Mouse (Mus musculus): ENCODE results near the gene Zfyve28. TPM values are rescaled to one million over a fixed set of nuclear protein-coding genes. Genes with fewer than 3 reads are reported as not detected.

Zfyve28 gene
- total and polyA plus RNA-seq, 3 experiments: 0.12 to 0.14 TPM; not detected in 1

DNA sequence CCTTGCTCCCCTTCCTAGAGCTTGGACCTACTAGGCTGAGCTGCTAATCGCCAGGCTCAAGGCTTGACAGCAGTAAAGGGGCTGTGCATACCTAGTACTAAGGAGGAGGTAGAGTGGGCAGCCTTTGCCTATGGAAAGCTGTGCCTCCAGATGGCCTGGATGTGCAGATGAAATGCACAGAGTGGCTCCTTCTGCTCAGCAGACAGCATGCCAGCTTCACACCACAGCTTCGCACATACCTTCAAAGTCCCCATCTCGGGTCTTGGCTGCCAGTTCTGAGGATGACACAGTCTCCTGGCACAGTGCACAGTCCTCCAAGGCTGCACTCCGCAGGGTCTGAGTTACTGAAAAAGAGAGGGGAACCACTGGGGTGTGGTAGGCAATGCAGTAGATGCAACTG, 91.0 kb downstream of the Zfyve28 start:
- TF ChIP-seq MAFK (IDR thresholded peaks at IDR 0.05; ENCODE audit: borderline replicate concordance, low read depth, low read length) (no peak), MAX (IDR thresholded peaks at IDR 0.05; ENCODE audit: low read length) (no peak), ZKSCAN1 (IDR thresholded peaks at IDR 0.05; ENCODE audit: low read depth, low read length) (no peak), TBP (IDR thresholded peaks at IDR 0.05; ENCODE audit: low read depth, low read length) (no peak), SMC3 (IDR thresholded peaks at IDR 0.05; ENCODE audit: low read depth, low read length) (no peak), CTCF (IDR thresholded peaks at IDR 0.05 in 2 of 3, conservative IDR thresholded peaks at IDR 0.05 in 1 of 3; ENCODE audit: control insufficient read depth in 1 of 3, insufficient read depth in 1 of 3, low read depth in 2 of 3, low read length in 3 of 3, poor library complexity in 1 of 3, severe bottlenecking in 1 of 3) (no peak)
- no peak overlapping the region for H3K4me3 ChIP-seq (ENCODE audit: control insufficient read depth in 1 of 2, insufficient read depth in 1 of 2, low read depth in 2 of 2, low read length in 2 of 2)
- no peak overlapping the region for H3K9ac ChIP-seq (ENCODE audit: control insufficient read depth, low read depth, low read length, poor library complexity, severe bottlenecking)
- DNase-seq (ENCODE audit: low read depth, low spot score): no peak
- H3K36me3 ChIP-seq (ENCODE audit: control insufficient read depth in 1 of 2, insufficient read depth in 2 of 2, low read length in 2 of 2): no peaks in the 10 kb centered on the region
- no peaks in the 10 kb centered on the region for H3K4me1 ChIP-seq (ENCODE audit: control insufficient read depth in 1 of 2, insufficient read depth in 2 of 2, low read length in 2 of 2)
- peaks cover 10 to 11% of the 10 kb centered on the region in 2 experiments for H3K27me3 ChIP-seq (ENCODE audit: control insufficient read depth in 1 of 2, insufficient read depth in 2 of 2, low read length in 2 of 2)
- no peaks in the 10 kb centered on the region for H3K79me2 ChIP-seq (ENCODE audit: control insufficient read depth, insufficient read depth, low read length, poor library complexity)
- H3K9me3 ChIP-seq (replicated peaks; ENCODE audit: insufficient read depth, low read length): no peaks in the 10 kb centered on the region
- H3K27ac ChIP-seq (ENCODE audit: control insufficient read depth, low read depth, low read length): no peak overlapping the region

DNA sequence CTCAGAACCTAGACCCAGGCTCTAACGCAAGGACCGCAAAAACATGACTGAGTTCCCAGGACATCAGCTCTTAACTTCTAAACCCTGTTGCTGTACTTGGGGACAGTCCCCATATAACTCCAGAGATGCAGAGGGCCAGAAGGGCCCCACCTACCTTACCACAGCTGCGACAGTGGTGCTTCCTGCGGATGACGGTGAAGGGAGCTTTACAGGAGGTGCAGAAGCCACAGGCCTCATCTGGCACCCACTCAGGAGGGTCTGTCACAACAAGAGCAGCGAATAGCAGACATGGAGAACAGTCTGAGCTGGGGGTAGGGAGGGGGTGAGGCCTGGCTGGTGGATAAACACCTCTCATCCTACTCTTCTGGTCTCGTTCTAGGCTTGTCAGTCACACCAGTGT, 91.8 kb downstream of the Zfyve28 start:
- Histone ChIP-seq H3K27me3 (ENCODE audit: control insufficient read depth in 1 of 2, insufficient read depth in 2 of 2, low read length in 2 of 2) (peaks cover 10 to 11% of the 10 kb centered on the region in 2 experiments), H3K79me2 (ENCODE audit: control insufficient read depth, insufficient read depth, low read length, poor library complexity) (no peaks in the 10 kb centered on the region), H3K36me3 (ENCODE audit: control insufficient read depth in 1 of 2, insufficient read depth in 2 of 2, low read length in 2 of 2) (no peaks in the 10 kb centered on the region), H3K4me3 (ENCODE audit: control insufficient read depth in 1 of 2, insufficient read depth in 1 of 2, low read depth in 2 of 2, low read length in 2 of 2) (no peak overlapping the region), H3K4me1 (ENCODE audit: control insufficient read depth in 1 of 2, insufficient read depth in 2 of 2, low read length in 2 of 2) (no peaks in the 10 kb centered on the region), H3K27ac (ENCODE audit: control insufficient read depth, low read depth, low read length) (no peak overlapping the region), H3K9me3 (replicated peaks; ENCODE audit: insufficient read depth, low read length) (no peaks in the 10 kb centered on the region), H3K9ac (ENCODE audit: control insufficient read depth, low read depth, low read length, poor library complexity, severe bottlenecking) (no peak overlapping the region)
- TF ChIP-seq RAD21 (IDR thresholded peaks at IDR 0.05; ENCODE audit: low read depth, low read length): no peak
- TF ChIP-seq ZC3H11A (IDR thresholded peaks at IDR 0.05; ENCODE audit: low read depth, low read length): no peak
- DNase-seq (ENCODE audit: low read depth, low spot score): no peak

DNA sequence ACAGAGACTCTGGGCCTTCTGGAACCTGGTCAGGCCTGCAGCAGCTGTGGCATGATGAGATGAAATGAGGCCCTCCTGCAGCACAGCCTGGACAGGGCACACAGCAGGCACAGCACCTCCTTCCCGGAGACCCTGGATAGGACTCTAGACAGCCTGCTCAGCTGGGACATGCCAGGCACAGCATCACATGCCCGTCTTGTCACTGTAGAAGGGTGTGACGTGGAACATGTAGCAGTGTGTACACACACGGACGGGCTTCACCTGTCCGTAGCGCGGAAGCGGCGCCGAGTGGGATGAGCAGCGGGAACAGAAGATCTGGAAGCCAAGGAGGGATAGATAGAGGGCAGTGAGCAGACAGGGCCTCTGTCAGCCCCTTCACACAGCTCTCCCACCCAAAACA, 92.5 kb downstream of the Zfyve28 start:
- no peak for DNase-seq (ENCODE audit: low read depth, low spot score)
- no peaks in the 10 kb centered on the region for H3K79me2 ChIP-seq (ENCODE audit: control insufficient read depth, insufficient read depth, low read length, poor library complexity)
- no peaks in the 10 kb centered on the region for H3K9me3 ChIP-seq (replicated peaks; ENCODE audit: insufficient read depth, low read length)
- TF ChIP-seq ZNF384 (IDR thresholded peaks at IDR 0.05; ENCODE audit: low read depth, low read length) (no peak), TBP (IDR thresholded peaks at IDR 0.05; ENCODE audit: low read depth, low read length) (no peak), MYB (IDR thresholded peaks at IDR 0.05; ENCODE audit: low read depth, low read length) (no peak), RAD21 (IDR thresholded peaks at IDR 0.05; ENCODE audit: low read depth, low read length) (no peak), HCFC1 (IDR thresholded peaks at IDR 0.05; ENCODE audit: low read depth, low read length) (no peak), ZMIZ1 (IDR thresholded peaks at IDR 0.05; ENCODE audit: low read depth, low read length) (no peak), MYC (IDR thresholded peaks at IDR 0.05; ENCODE audit: low read depth, low read length) (no peak), USF2 (IDR thresholded peaks at IDR 0.05; ENCODE audit: borderline replicate concordance in 1 of 2, insufficient read depth in 1 of 2, low read depth in 1 of 2, low read length in 2 of 2) (no peak), GABPA (IDR thresholded peaks at IDR 0.05; ENCODE audit: low read depth, low read length) (no peak), NRF1 (IDR thresholded peaks at IDR 0.05; ENCODE audit: insufficient read depth, low read depth, low read length, poor library complexity, severe bottlenecking) (no peak), BHLHE40 (IDR thresholded peaks at IDR 0.05; ENCODE audit: borderline replicate concordance, low read depth, low read length) (no peak), ZKSCAN1 (IDR thresholded peaks at IDR 0.05; ENCODE audit: low read depth, low read length) (no peak), CHD2 (IDR thresholded peaks at IDR 0.05; ENCODE audit: low read length) (no peak)
- H3K27ac ChIP-seq (ENCODE audit: control insufficient read depth, low read depth, low read length): no peak overlapping the region
- H3K27me3 ChIP-seq (ENCODE audit: control insufficient read depth in 1 of 2, insufficient read depth in 2 of 2, low read length in 2 of 2): peaks cover 10 to 11% of the 10 kb centered on the region in 2 experiments
- no peak overlapping the region for H3K4me3 ChIP-seq (ENCODE audit: control insufficient read depth in 1 of 2, insufficient read depth in 1 of 2, low read depth in 2 of 2, low read length in 2 of 2)
- no peaks in the 10 kb centered on the region for H3K4me1 ChIP-seq (ENCODE audit: control insufficient read depth in 1 of 2, insufficient read depth in 2 of 2, low read length in 2 of 2)
- no peaks in the 10 kb centered on the region for H3K36me3 ChIP-seq (ENCODE audit: control insufficient read depth in 1 of 2, insufficient read depth in 2 of 2, low read length in 2 of 2)
- H3K9ac ChIP-seq (ENCODE audit: control insufficient read depth, low read depth, low read length, poor library complexity, severe bottlenecking): no peak overlapping the region

Data from MEL (cell line).